Mouse (Mus musculus): ENCODE results near the gene Hoxc8.

DNA sequence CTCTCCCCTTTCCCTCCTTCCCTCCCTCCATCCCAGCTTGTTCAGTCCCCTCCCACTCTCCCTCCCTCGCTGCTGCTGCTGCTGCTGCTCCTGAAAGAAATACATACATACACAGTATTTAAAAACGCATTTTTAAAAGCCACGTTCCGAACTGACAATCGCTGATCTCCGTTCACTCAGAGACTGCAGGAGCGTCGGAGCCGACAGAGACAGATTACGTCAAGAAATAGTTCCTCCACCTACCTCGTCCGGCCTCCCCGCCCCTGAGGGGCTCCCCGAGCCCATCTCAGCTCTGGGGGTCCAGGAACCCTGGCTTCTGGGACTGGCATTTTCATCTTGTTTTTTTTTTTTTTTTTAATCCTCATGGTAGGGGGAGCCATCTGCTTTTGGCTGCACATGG lies 9.5 kb upstream of the Hoxc8 start:
- TF ChIP-seq HCFC1 (IDR thresholded peaks at IDR 0.05; ENCODE audit: borderline replicate concordance, insufficient read depth, low read length), result no peak
- TF ChIP-seq ZC3H11A (IDR thresholded peaks at IDR 0.05; ENCODE audit: borderline replicate concordance, low read depth, low read length), result no peak
- no peak for TF ChIP-seq MAFK (IDR thresholded peaks at IDR 0.05; ENCODE audit: insufficient read depth, low read depth, low read length)
- TF ChIP-seq ZNF384 (IDR thresholded peaks at IDR 0.05; ENCODE audit: low read depth, low read length), result no peak
- TF ChIP-seq CHD2 (IDR thresholded peaks at IDR 0.05; ENCODE audit: low read depth, low read length), result no peak
